Mouse (Mus musculus) limb, embryonic 14.5 days (tissue): Measurements from ENCODE around the gene Tbc1d4. TPM values are rescaled to one million over a fixed set of nuclear protein-coding genes. Genes with fewer than 3 reads are reported as not detected.

Experiments
- ATAC-seq: fragments of 200-750 bp; cut with Nextera tagmentation; 2 replicates; pipeline ENCODE4 v1.8.0; 2017; ENCODE audit warnings: low read depth, moderate number of reproducible peaks, moderate TSS enrichment; ENCODE audit not compliant: low FRiP score
- DNase-seq: peaks from one replicate; pipeline ENCODE4 v3.0.0-alpha.2; 2015; ENCODE audit warnings: low spot score
- H3K27ac ChIP-seq: fragments of 300-500 bp; sonication (generic); replicated peaks from 2 replicates; pipeline ENCODE4 v1.5.1; 2014; ENCODE audit warnings: low read depth, mild to moderate bottlenecking, low read length, moderate library complexity, mixed read lengths
- H3K27me3 ChIP-seq: fragments of 300-500 bp; sonication (generic); 2 replicates; pipeline ENCODE4 v1.6.1; 2014; ENCODE audit warnings: low read length, mixed read lengths; ENCODE audit not compliant: control insufficient read depth, insufficient read depth
- H3K36me3 ChIP-seq: fragments of 300-500 bp; sonication (generic); 2 replicates; pipeline ENCODE4 v1.6.1; 2014; ENCODE audit warnings: mild to moderate bottlenecking, low read length, moderate library complexity, mixed read lengths; ENCODE audit not compliant: control insufficient read depth, insufficient read depth
- H3K4me1 ChIP-seq: fragments of 300-500 bp; sonication (generic); 2 replicates; pipeline ENCODE4 v1.6.1; 2014; ENCODE audit warnings: antibody characterized with exemption, low read length, mixed read lengths; ENCODE audit not compliant: control insufficient read depth, insufficient read depth
- H3K4me2 ChIP-seq: fragments of 300-500 bp; sonication (generic); replicated peaks from 2 replicates; pipeline ENCODE4 v1.6.1; 2014; ENCODE audit warnings: low read depth, mild to moderate bottlenecking, low read length, moderate library complexity; ENCODE audit not compliant: severe bottlenecking
- H3K4me3 ChIP-seq: fragments of 300-500 bp; sonication (generic); replicated peaks from 2 replicates; pipeline ENCODE4 v1.5.1; 2014; ENCODE audit warnings: low read length
- H3K9ac ChIP-seq: fragments of 300-500 bp; sonication (generic); 2 replicates; pipeline ENCODE4 v1.6.1; 2014; ENCODE audit warnings: mild to moderate bottlenecking, low read depth, low read length, moderate library complexity; ENCODE audit not compliant: severe bottlenecking
- H3K9me3 ChIP-seq: fragments of 300-500 bp; sonication (generic); 2 replicates; pipeline ENCODE4 v1.6.1; 2016; ENCODE audit warnings: low read length; ENCODE audit not compliant: control insufficient read depth
- POLR2A ChIP-seq: fragments of 200-500 bp; IDR thresholded peaks from 2 replicates; pipeline ENCODE4 v1.8.0; 2012; ENCODE audit warnings: inconsistent platforms, mild to moderate bottlenecking, moderate library complexity, borderline replicate concordance; ENCODE audit not compliant: insufficient read depth, insufficient read length; ENCODE audit errors: extremely low read depth
- WGBS: fragments of 180-500 bp; shearing (Covaris S2); extraction: QIAGEN DNeasy Blood & Tissue Kit; methylation state at CpG from one replicate; pipeline ENCODE4 v1.1.7; 2014; 5-methylcytosine and 5-hydroxymethylcytosine counted together
- polyA plus RNA-seq, 2 experiments: library from polyadenylated mRNA; depleted of rRNA in 1 of 2; stranded (reverse) in 1 of 2; unstranded in 1 of 2; fragments of >200 nt; fragmentation: Nextera tagmentation in 1 of 2; extraction: Ambion mirVana in 1 of 2; gene quantifications; 2 replicates each; pipeline versions ENCODE4 v1.2.1 to v1.2.3; 2012 to 2014

The Tbc1d4 gene
- polyA plus RNA-seq, 2 experiments = 11.9 to 12.6 TPM

GRCm38 (mm10) chr14:101486550-101486949 lies 122.4 kb downstream of the Tbc1d4 start:
- 52% methylated on average over 3 of the region's 3 CpGs for WGBS
- Histone ChIP-seq H3K27me3 (no peaks in the 10 kb centered on the region), H3K9ac (no peak overlapping the region), H3K27ac (no peak overlapping the region), H3K4me3 (no peak overlapping the region), H3K36me3 (no peaks in the 10 kb centered on the region; the same call in 1 of the 2 replicates), H3K9me3 (no peaks in the 10 kb centered on the region), H3K4me2 (no peak overlapping the region), H3K4me1 (no peaks in the 10 kb centered on the region)
- no peak for DNase-seq
- TF ChIP-seq POLR2A = no peak
- ATAC-seq = no peak

DNA sequence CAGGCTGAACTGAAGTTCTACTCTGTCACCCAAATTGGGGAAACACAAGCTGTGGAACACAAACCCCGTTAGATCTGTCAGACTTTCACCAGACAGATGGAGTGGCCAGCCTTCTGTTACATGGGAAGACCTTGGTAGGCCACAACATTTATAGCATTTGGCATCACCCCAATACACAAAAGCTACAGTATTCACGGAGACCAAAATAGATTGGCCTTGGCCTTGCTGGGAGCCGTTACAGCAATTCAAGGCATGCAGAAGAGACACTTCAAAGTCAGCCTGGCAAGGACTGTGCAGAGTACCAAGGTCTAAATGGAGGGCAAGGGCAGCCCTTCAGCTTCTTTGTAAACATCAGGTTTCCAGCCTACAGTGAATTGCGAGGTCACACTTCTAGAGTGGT lies 125.8 kb downstream of the Tbc1d4 start:
- no peak for ATAC-seq
- Histone ChIP-seq H3K36me3 (no peaks in the 10 kb centered on the region; the same call in 1 of the 2 replicates), H3K27ac (no peak overlapping the region), H3K9ac (no peak overlapping the region), H3K4me2 (no peak overlapping the region), H3K4me1 (no peaks in the 10 kb centered on the region), H3K4me3 (no peak overlapping the region), H3K9me3 (no peaks in the 10 kb centered on the region), H3K27me3 (no peaks in the 10 kb centered on the region)
- DNase-seq = no peak
- no peak for TF ChIP-seq POLR2A
- WGBS = 64% methylated on average over 4 of the region's 4 CpGs

- Histone ChIP-seq H3K9ac (no peak overlapping the region), H3K27me3 (no peaks in the 10 kb centered on the region), H3K27ac (no peak overlapping the region), H3K4me1 (no peaks in the 10 kb centered on the region), H3K4me3 (no peak overlapping the region), H3K36me3 (peaks cover 3% of the 10 kb centered on the region; the same call in 1 of the 2 replicates), H3K4me2 (no peak overlapping the region), H3K9me3 (no peaks in the 10 kb centered on the region)
- ATAC-seq (no peak), DNase-seq (no peak)
- WGBS = 41% methylated on average over 4 of the region's 4 CpGs
- no peak for TF ChIP-seq POLR2A
Measured at GRCm38 (mm10) chr14:101482270-101482669, 126.7 kb downstream of the Tbc1d4 start.

GRCm38 (mm10) chr14:101481165-101481564 lies 127.8 kb downstream of the Tbc1d4 start:
- no peak overlapping the region for H3K4me2 ChIP-seq
- no peaks in the 10 kb centered on the region for H3K9me3 ChIP-seq
- H3K27me3 ChIP-seq = no peaks in the 10 kb centered on the region
- ATAC-seq = no peak
- H3K36me3 ChIP-seq = peaks cover 3% of the 10 kb centered on the region; the same call in 1 of the 2 replicates
- no peak overlapping the region for H3K9ac ChIP-seq
- H3K27ac ChIP-seq = no peak overlapping the region
- 84% methylated on average over 7 of the region's 7 CpGs for WGBS
- no peaks in the 10 kb centered on the region for H3K4me1 ChIP-seq
- TF ChIP-seq POLR2A = no peak
- DNase-seq = no peak
- no peak overlapping the region for H3K4me3 ChIP-seq

DNA sequence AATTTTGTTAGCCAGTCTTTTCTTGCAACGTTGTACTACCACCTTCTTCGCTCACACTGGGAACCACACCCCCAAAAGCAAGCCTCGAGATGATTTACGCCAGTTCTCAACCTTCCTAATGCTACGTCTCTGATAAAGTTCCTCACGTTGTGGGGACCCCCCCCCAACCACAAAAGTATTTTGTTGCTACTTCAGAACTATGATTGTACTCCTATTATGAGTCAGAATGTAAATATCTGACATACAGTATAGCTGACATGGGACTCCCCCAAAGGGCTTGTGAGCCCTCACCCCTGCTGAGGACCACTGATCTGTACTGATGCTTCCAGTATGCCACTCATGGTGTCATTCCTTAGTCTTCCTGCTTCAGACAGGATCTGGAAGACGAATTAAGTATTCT lies 128.4 kb downstream of the Tbc1d4 start:
- no peak for TF ChIP-seq POLR2A
- no peak overlapping the region for H3K4me2 ChIP-seq
- DNase-seq = no peak
- ATAC-seq = no peak
- H3K4me3 ChIP-seq = no peak overlapping the region
- H3K4me1 ChIP-seq = no peaks in the 10 kb centered on the region
- no peaks in the 10 kb centered on the region for H3K27me3 ChIP-seq
- H3K36me3 ChIP-seq = peaks cover 3% of the 10 kb centered on the region; the same call in 1 of the 2 replicates
- H3K9me3 ChIP-seq = no peaks in the 10 kb centered on the region
- H3K27ac ChIP-seq = no peak overlapping the region
- 89% methylated on average over 7 of the region's 7 CpGs for WGBS
- H3K9ac ChIP-seq = no peak overlapping the region

DNA sequence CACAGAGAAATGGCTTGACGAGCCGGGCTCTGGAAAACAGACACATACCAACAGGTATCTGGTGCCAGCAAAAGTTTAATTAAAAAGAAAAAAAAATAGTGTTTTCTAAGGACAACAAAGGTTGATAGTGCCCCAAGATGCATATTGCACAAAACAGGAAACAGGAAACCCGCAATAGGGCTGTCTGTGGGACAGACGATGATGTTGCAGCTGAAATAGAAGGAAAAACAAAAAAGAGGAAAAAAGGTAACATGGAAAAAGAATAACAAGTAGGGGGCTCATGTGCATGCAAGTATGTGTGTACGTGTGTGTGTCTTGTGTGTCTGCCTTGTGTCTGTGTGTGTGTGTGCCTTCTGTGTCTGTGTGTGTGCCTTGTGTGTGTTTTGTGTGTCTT lies 131.2 kb downstream of the Tbc1d4 start:
- TF ChIP-seq POLR2A = no peak
- Histone ChIP-seq H3K4me3 (no peak overlapping the region), H3K4me1 (no peaks in the 10 kb centered on the region), H3K27ac (no peak overlapping the region), H3K4me2 (no peak overlapping the region), H3K9ac (no peak overlapping the region), H3K27me3 (no peaks in the 10 kb centered on the region), H3K9me3 (peaks cover 4% of the 10 kb centered on the region; the same call in 1 of the 2 replicates), H3K36me3 (peaks cover 3% of the 10 kb centered on the region; the same call in 1 of the 2 replicates)
- DNase-seq = no peak
- 53% methylated on average over 5 of the region's 5 CpGs for WGBS
- no peak for ATAC-seq
